19 mouse cellular contexts compared by ENCODE assay signal in the genomic region with DNA sequence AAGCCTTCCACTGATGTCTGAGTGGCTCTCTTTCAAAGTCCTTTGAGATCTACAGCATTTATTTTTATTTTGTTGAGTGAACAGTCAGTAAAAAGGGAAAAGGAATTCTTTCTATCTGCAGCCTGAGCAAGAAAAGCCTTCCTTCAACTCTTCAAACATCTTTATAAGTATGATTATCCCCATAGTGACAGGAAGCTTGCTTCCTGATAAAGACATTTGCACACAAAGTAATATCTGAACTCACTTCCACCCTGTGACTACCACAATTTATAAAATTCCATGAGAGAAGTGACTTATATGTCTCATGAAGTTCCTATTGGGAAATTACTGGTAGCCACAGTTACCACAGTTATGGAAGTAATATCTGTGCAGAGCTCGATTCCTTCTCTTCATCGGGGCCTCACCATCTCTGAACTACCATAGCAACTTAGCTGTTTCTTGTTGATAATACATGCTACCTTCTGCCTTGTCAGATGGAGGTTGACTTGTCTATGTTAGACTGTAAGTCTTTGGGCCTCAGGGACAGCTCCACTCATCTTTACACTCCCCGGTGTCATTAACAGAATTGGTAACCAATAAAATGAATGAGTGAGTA.
"Had no signal": no experiment of that assay in that cellular context is flagged by ENCODE, and none has a peak within 500 bp of the region (broad histone marks: within the 10 kb centered on the region; RNA-seq: fewer than 3 reads in every experiment).

No protein-coding gene starts in this region.

- ATAC-seq: liver, postnatal 0 days; lung, postnatal 0 days; midbrain, embryonic 13.5 days; midbrain, embryonic 15.5 days had no signal

- H3K27me3 ChIP-seq: lung, embryonic 15.5 days; midbrain, embryonic 13.5 days; midbrain, embryonic 15.5 days; neural tube, embryonic 12.5 days had no signal

- H3K4me3 ChIP-seq: lung, embryonic 15.5 days; midbrain, embryonic 13.5 days; midbrain, embryonic 15.5 days; neural tube, embryonic 12.5 days had no signal

- DNase-seq: liver, postnatal 0 days; lung, adult 2 months; lung, postnatal 14 days; lung, postnatal 36 days; retina, postnatal 1 day; right cerebral cortex, adult 18-20 months; right cerebral cortex, postnatal 25 days; right cerebral cortex, postnatal 4 days; spleen, adult 18-20 months; thymus, adult 18-20 months; thymus, postnatal 14 days; thymus, postnatal 36 days had no signal

- H3K36me3 ChIP-seq: lung, embryonic 15.5 days; midbrain, embryonic 13.5 days; midbrain, embryonic 15.5 days; neural tube, embryonic 12.5 days had no signal

- H3K9ac ChIP-seq: liver, postnatal 0 days; lung, embryonic 15.5 days; midbrain, embryonic 13.5 days; midbrain, embryonic 15.5 days; neural tube, embryonic 12.5 days had no signal

- H3K9me3 ChIP-seq: lung, embryonic 15.5 days; midbrain, embryonic 13.5 days; midbrain, embryonic 15.5 days; neural tube, embryonic 12.5 days had no signal

- H3K4me2 ChIP-seq: lung, embryonic 15.5 days; midbrain, embryonic 11.5 days; midbrain, embryonic 13.5 days; midbrain, embryonic 15.5 days; neural tube, embryonic 12.5 days had no signal

- H3K27ac ChIP-seq: lung, embryonic 15.5 days; macrophage; midbrain, embryonic 13.5 days; midbrain, embryonic 15.5 days; neural tube, embryonic 12.5 days had no signal
